Mouse (Mus musculus) kidney, adult 2 months (tissue): ENCODE results near the gene Dusp8.
"Not testable (repeated sequence)": the region's sequence is repeated elsewhere in the genome, so short reads cannot be mapped to it uniquely, and the experiment has no call there.

Source experiments
- CTCF ChIP-seq: fragments of 200-500 bp; conservative IDR thresholded peaks from 2 replicates; pipeline ENCODE4 v1.5.1; 2011; ENCODE audit warnings: low read depth, mild to moderate bottlenecking, control low read depth, low read length, moderate library complexity, mixed read lengths; ENCODE audit not compliant: insufficient read depth, insufficient read length
- POLR2A ChIP-seq: fragments of 200-500 bp; IDR thresholded peaks from one replicate; pipeline ENCODE4 v1.6.1; 2011; ENCODE audit warnings: low read depth, low read length, control low read depth

DNA sequence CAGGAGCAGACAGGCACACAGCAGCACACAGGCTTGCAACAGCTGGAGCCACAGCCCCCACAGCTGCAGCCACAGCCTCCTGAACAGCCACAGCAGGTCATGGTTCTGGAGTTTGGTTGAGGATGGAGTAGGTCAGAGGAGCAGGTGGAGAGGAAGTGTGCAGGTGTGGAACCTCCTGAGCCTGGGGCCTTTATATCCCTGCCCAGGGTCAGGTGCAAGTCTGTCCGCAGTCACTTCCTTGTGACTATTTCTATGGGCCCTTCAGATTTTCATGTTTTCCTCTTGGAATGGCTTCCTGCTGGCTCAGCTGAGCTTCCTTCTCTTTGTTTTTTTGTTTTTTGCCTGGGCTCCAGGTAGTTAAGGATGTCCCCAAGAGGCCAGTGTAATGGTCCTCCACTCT lies 25.0 kb upstream of the Dusp8 start, which contains the start of gene Gm45618:
- TF ChIP-seq CTCF, POLR2A: not testable (repeated sequence)
